In genomic region chr15:92964901-92965300, GRCm38 (mm10) we compare ENCODE assay signal across 11 mouse cellular contexts.
"Had no signal": no experiment of that assay in that cellular context is flagged by ENCODE, and none has a peak within 500 bp of the region (broad histone marks: within the 10 kb centered on the region; RNA-seq: fewer than 3 reads in every experiment).

No protein-coding gene starts in this region.

- H3K9ac ChIP-seq: lung, embryonic 14.5 days; midbrain, embryonic 13.5 days; midbrain, embryonic 15.5 days; neural tube, embryonic 12.5 days had no signal

- H3K27me3 ChIP-seq: midbrain, embryonic 13.5 days; midbrain, embryonic 15.5 days; neural tube, embryonic 12.5 days had no signal

- H3K4me1 ChIP-seq: midbrain, embryonic 13.5 days; midbrain, embryonic 15.5 days; neural tube, embryonic 12.5 days had no signal

- H3K27ac ChIP-seq: midbrain, embryonic 13.5 days; midbrain, embryonic 15.5 days; neural tube, embryonic 12.5 days had no signal

- H3K4me3 ChIP-seq: midbrain, embryonic 13.5 days; midbrain, embryonic 15.5 days; neural tube, embryonic 12.5 days had no signal

- DNase-seq: lung, adult 18-20 months; lung, embryonic 14.5 days; lung, postnatal 10 days; lung, postnatal 4 days; right cerebral cortex, postnatal 14 days; thymus, adult 18-20 months; thymus, postnatal 14 days; thymus, postnatal 36 days had no signal

- H3K36me3 ChIP-seq: midbrain, embryonic 13.5 days; midbrain, embryonic 15.5 days; neural tube, embryonic 12.5 days had no signal
